Mouse (Mus musculus) lung, postnatal 14 days (tissue): ENCODE data around the gene Id1.

Source experiments
- DNase-seq: peaks from one replicate; pipeline ENCODE4 v3.0.0; 2021

Id1 gene

DNA sequence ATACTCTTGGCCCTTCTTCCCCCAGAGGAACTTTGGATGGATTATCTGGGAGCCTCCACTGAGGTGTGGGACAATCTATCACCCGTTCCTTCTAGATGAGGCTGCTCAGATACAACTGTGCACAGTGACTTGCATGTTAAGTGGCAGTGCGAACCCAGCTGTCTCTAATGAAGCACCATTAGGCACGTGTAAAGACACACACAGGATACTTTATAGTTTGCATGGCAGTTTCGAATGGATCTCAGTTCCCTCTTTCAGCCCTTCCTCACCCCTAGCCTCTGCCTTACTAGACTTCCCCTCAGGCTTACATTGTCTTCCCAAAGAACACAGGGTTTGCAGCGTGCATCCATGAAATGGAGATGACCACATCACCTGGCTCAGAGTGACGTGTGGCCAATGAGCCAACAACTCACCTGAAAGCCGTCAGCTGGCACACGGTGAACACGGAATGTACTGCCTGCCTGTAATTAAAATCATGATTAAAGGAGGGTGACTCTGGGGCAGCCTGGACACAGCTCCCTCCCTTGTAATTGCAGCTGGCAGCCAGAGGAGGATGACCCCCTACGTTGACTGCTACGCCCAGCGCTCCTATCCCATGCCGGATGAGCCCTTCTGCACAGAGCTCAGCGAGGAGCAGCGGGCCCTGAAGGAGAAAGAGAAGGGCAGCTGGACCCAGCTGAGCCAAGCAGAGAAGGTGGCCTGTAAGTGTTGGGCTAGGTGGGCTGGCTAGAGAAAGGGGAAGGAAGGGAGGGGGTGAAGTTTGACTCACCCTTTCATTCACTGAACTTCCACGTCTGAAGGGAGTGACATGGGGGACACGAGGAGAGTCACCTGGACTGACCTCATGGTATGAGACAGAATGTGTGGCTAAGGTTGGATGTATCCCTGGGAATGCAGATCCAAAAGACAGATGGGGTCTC lies 20.7 kb downstream of the Id1 start:
- DNase-seq = no peak

DNA sequence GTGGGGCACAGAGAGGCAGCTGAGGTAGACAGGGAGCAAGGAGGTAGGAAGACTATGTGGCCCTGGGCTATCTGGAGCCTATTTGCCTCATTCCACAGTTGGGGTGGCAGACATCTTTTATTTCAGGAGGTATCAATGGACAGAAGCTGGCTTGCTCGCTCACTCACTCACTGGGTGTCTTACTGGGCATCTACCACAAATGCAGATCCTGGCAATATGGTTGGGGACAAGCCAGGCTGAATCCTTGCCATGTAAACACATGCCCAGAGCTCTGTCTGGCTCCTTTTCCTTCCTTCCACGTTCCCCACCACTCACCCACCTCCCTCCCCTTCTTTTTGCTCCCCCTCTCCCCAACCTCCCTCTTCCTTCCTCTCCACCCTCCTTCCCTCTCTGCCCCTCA lies 21.4 kb downstream of the Id1 start:
- no peak for DNase-seq

DNA sequence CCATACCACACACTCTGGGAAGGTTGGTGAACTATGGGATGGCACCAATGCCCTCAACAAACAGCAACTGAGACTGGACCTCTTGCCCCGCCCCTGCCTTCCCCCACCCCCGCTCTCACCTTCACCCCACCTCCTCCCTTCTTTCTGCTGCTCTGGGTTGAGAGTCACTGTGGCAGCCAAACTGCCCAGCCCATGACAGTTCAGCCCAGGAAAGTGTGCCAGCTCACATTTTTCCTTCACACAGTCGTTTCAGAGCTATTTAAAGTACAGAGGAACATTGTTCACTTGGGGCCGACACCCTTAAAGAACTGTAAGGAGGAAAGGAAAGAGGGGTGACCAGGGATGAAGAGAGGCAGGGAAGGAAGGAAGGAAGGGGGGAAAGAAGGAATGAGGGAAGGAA lies 22.3 kb downstream of the Id1 start:
- no peak for DNase-seq

DNA sequence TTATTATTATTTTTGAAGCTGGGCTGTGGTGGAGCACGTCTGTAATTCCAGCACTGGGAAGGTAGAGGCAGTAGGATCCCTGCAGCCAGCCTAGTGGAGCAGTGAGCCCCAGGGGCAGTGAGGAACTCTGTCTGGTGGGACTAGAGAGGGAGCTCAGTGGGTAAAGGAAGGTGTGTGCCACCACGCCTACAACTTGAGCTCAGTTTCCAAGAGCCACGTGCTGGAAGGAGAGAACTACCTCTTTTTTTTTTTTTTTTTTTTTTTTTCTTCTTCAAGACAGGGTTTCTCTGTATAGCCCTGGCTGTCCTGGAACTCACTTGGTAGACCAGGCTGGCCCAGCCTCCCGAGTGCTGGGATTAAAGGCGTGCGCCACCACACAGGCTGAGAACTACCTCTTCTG lies 27.3 kb downstream of the Id1 start:
- no peak for DNase-seq

DNA sequence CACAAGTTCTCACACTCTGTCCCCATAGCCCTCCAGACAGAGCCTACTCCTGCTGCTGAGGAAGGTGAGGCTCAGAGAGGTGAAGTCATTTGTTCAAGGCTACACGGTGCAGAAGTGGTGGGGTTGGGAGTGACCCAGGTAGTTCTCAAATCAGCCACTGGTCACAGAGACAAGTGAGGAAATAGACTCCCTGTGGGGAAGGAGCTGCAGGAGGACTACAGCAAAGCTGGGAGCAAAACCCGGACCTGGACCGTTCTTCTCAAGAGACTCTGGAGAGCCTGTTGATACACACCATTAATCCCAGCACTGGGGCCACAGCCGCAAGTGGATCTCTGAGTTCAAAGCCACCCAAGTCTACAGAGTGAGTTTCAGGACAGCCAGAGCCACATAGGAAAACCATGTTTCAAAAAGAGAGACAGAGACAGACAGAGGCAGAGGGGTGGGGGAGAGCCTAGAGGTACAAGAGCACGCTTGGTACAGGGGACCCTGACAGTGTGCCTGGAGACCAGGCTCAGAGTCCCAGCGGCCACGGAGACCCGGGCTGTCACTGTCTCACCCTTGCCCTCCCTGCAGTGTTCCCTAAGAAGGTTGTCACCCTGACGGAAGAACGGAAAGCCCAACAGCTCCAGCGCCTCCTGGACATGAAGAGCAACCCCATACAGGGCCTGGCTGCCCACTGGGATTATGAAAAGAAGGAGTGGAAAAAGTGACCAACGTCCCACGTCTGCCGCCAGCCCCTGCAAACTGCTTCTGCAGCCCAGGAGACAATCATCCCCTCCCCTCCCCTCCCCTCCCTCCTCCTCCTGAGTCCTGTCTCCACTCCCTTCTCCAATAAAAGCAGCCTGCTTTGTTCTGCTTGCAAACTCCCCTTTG lies 28.4 kb downstream of the Id1 start:
- DNase-seq = no peak

DNA sequence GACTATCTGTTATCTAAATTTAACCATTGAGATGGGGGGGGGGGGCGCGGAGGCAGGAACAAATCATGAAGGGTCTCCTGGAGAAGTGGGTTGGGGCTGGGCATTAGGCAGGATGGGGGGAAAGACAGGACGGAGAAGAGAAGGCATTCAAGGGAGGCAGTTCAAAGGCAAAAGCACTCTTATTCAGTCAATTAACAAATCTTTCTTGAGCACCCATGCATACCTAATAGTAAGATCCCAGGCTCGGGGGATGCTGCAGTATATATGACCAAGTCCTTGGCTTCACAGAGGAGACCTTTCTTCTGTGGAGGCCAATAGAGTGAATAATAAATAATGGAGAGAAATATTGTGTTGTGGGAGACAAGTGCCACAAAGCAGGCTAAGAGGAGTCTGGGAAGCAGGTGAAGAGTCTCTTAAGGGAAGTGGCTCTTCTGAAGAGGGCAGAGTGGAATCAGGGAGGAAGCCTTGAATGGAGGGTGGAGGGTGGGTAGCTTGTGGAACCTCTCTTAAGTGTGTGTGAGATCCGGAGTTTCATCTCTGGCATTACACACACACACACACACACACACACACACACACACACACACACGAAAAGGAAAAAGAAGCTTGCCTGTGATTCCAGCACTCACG lies 29.1 kb downstream of the Id1 start:
- DNase-seq = no peak

DNA sequence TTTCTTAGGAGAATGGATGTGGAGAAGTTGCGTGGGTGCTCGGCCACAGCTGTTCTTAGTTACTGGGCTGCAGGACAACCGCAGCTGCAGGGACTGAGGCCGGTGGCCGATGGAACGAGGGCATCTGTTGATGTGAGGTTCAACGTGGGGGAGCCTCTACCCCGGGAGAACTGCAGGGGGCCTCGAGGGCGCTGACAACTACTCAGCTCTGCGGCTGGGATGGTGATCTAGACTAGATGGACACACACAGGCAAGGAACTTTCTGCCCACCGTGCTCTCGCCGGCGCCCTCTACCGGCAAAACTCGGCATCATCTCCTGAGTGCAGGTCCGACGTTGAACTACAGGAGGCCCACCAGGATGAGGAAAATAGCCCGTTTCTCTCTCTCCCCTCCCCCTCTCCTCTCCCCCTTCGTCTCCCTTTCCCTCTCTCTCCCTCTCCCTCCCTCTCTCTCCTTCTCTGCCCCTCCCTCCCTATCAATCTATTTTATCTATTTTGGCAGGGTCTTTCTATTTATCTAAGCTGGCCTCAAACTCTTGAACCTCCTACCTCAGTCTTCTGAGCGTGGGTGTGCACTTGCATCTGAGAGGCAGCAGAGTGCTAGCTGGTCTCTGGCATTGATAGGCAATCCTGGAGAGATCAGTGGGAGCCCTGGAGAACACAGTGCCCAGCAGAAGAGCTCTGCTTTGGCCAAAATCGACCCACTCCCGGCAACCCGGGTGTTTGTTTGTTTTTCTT lies 30.5 kb downstream of the Id1 start:
- DNase-seq = peak; percentile 99

DNA sequence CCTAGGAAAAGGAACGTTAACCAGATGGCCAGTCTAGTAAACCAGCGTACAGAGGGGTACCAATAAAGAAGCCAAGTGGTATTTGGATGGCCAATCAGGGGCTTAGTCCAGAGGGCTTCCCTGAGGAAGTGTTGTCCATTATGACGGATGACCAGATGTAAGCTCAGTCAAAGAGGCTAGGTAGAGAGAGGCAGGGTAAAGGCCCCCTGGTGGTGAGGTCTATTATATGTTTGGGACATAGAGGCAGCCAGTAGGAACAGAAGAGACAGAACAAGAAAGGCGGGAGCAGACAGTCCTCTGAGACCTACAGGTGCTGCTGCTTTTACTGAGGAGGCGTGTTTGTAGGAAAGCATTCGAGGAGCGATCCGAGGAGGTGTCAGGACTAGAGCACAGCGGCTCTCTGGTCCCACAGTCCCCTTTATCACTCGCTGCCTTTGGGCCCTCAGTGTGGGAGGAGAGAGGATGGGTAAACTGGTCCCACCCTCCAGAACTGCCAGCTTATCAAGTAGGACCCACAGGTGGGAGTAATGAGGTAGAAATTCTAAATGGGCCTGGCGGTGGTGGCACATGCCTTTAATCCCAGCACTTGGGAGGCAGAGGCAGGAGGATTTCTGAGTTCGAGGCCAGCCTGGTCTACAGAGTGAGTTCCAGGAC lies 31.7 kb downstream of the Id1 start:
- DNase-seq = peak; percentile 80

DNA sequence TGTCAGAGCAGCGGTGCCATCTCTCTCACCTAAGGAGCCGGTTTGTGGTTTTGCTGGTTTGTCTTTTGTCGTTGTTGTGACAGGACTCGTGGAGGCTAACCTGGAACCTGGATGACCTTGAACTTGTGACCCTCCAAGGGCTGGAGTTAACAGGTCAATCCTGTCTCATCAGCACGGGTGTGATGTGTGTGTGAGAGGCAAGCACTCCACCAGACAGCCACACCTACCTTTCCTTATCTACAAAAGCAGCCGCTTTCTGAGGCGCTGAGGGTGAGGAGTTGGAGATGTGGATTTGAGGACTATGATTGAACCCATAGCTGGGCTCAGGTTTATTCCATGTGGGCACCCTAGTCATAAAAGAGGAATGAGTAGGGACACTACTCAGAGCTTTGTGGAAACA lies 33.6 kb downstream of the Id1 start:
- DNase-seq = no peak

DNA sequence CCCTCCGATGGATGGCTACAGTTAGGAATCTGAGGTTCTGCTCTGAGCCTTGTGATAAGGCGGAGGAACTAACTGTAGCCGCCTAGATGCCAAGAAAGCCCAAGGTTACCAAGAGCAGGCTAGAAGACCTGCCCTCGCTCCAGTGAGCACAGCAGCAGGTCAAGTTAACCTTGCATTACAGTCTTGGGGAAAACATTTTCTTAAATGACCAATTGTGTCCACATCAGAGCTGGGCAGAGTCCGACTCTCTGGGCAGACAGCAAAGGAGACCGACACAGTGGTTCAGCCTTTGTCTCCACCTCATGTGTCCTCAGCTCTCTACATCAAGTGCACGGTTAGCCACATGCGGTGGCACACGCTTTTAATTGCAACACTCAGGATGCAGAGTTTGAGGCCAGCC lies 35.5 kb downstream of the Id1 start:
- no peak for DNase-seq

DNA sequence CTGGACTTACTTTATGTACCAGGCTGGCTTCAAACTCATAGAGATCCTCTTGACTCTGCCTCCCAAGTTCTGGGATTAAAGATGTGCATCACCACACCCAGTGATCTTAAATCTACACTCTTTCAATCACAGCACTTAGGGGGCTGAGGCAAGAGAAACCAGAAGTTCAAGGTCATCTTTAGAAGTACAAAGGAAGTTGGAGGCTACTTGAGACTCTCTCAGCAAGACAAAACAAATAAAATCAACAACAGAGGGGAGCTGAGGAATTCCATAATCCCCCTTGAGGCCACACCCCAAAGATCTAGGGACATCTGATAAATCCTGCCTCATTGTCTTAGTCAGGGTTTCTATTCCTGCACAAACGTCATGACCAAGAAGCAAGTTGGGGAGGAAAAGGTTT lies 36.2 kb downstream of the Id1 start:
- DNase-seq = no peak

DNA sequence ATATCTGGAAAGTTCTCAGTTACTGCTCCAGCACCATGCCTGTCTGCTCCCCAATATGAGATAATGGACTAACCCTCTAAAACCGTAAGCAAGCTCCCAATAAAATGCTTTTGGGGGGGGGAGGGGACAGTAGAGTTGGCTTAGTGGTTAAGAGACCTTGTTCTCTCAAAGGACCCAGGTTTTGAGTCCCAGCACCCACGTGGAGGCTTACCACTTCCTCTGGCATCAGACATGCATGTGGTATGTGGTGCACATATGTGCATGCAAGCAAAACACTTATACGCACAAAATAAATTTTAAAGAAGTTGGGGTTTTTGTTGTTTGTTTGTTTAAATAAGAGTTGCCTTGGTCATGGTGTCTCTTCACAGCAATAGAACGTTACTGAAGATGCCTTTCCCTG lies 39.3 kb downstream of the Id1 start:
- no peak for DNase-seq

DNA sequence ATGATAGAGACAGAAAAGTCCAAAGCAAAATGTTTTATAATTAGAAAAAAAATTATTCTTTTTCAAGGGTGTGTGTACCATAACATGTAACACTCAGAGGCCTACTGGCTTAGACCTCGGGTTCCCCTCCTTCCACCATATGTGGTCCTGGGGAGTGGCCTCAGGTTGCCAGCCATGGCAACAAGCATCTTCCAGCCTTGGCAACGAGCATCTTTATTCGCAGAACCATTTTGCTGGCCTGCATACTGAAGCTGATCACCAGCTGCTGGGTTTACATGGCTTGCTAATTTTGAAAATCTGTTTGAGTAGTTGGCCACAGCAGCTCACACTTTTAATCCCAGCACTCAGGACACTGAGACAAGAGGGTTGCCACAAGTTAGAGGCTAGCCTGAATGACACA lies 40.0 kb downstream of the Id1 start:
- no peak for DNase-seq

DNA sequence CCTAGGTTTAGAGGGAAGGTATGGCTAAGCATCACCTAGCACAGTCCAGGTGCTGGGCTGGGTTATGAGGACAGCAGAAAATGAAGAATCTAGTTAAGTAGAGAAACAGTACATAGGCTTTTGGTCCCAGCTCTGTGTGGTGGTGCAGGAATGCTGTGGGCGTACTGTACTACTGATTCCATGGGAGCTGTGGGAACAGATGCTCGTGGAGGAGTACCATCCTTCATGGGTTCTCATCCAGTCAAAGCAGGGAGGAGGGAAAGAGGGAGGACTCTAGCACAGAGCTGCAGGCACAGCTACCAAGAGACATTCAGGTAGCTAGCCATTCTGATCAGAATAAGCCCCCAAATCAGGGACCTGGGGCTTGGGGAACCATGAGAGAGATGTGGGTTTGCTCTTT lies 40.4 kb downstream of the Id1 start:
- DNase-seq = no peak

DNA sequence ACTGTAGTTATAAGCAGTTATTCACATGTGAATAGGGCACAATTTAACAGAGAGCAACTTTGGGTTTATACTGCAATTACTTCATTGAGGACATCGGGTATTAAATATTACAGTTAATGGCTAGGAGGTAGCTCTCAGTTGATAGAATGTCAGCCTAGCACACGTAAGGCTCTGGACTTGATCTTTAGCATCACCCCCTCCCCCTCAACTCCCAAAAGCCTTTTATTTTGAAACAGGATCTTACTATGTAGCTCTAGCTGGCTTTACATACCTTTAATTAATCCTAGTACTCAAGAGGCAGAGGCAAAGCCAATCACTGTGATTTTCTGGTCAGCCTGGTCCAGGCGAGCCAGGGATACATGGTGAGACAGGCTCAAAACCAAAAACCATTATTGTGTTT lies 41.0 kb downstream of the Id1 start:
- DNase-seq = no peak

DNA sequence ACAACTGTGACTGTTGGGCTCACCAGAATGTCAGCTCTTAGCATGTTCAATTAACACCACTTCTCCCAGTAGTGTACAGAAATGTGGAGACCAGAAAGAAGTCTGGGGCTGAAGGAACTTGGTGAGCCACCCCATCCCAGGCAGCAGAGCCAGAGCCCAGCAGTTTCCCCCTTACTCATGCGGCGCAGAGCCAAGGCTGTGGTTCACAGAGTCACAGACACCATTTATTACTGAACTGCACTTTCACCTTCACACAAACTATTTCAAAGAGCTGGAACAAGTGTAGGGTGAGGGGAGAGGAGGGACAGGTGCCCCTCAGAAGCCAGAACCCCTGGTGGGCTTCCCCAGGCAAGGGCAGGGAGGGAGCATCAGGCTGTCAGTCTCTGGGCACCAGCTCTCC lies 44.4 kb downstream of the Id1 start:
- DNase-seq = no peak

DNA sequence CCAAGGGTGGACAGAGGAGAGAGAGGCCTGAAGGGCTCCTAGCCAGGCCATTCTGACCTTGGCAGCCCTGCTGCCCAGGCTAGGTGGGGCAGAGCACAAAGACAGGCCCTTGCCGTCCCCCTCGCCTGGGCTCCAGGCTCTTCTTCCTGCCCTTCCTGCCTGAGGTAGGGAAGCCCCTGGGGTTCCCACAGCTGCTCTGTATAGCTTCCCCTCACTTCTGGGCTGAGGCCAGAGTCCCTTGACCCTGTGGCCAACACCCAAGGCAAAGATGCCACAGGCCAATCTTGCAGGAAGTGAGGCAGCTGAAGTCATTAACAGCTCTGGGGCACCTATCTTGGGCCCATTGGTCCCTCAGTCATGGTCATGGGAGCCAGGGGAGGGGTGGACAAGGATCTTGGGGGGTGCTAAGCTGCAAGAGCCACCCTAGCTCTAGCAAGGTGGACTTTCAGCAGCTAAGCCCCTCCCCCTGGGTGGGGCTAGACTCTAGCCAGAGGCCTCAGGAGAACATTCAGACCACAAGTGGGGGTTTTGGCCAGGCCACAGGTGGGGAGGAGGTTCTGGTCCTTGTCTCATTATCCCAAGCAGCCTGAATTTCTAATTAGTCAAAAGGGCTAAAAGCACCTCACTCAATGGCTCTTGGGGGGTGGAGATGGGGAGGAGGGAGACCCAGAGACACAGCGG lies 45.1 kb downstream of the Id1 start:
- no peak for DNase-seq

DNA sequence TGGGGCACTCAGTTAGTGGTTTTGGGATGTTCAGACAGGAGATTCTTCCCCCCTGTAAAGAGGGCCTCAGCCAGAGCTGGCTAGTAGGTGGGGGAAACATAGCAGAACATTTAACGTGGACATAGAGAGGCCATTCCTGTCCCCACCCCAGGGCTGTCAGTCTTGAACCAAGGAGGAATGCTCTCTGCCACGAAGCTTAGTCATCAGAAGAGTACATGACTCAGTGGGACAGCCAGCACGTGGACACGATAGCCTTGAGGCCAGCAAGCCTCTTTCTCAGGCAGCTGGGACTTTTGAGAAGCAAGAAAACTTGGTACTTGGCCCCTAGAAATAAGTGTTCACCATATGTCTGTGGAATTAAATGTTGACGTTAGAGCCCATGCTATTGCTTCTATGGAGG lies 46.6 kb downstream of the Id1 start:
- DNase-seq = no peak

DNA sequence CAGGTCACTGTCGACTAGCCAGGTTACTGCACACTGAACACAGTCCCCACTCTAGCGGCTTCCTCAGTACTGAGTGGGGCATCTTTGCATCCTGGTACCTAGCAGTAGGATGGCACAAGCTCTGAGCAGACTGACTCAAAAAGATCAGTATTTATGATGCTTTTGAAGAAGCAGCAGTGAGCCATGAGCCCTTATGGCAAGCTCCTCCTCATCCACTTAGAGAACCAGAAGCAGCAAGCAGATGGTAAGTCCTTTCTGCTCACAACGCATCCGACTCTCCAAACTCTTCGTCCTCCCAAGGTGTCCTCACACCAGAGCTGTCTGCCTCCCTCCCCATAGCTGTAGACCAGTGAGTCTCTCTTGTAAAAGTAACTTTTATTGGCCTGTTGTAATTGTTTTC lies 47.2 kb downstream of the Id1 start:
- no peak for DNase-seq

DNA sequence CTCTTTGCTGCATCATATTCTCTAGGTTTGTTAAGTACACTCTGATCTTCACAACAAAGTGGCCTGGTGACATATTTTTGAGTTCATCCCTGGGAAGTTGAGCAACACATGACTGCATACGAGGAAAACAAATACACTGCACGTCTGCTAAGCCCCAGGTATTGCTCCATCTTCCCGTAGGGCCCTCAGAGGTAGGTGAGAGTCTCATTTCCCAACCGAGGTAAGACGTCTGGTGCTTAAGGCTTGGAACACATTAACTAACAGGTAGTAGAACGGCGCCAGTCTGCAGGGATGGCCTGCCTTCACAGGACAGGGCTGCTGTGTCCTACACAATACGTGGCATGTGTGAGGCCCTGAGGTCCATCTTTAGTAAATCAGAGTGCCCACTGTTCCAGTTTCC lies 48.6 kb downstream of the Id1 start:
- peak; percentile 63 for DNase-seq

DNA sequence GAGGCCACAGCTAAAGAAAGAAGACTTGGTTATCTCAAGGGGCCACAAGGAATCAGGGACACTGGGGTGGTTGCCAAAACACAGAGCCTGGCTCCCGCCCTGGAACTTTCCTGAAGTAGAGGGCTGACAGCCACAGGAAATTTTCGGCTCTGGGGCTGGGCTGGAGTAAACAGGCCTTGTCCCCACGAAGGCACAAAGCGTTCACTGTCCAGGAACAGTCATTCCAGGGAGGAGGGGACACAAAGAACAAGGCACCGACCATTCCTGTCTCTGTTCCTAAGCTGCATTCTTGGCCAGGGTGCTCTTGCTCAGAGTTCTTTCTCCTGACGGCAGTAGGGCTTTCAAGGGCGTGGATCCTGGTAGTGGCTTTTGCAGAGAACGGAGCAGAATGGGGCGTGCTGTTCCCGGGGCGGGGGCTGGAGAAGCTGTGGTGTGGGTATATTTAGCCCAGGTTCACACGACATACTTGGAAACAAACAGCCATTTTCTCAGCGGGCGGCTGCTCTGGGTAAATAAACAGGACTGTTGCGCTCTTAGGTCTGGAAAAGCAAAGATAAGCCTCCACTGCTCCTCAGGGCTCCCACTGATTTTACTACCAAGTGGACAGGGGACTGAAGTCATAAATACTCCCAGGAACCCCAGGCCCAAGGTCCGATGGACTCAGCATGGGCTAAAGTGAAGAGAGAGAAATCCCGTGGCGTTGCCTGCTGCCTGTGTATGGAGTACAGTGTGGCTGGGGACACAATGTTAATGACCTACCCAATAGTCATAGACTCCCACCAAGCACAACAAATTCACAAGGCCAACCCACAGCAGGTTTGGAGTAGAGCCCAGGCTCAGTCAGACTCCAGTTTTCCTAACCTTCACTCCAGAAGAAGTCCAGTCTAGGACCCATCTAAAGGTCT lies 49.6 kb downstream of the Id1 start:
- peak; percentile 92 for DNase-seq
